Mouse (Mus musculus) gastrocnemius, postnatal 10 days (tissue): Measurements from ENCODE around the gene Furin. TPM values are rescaled to one million over a fixed set of nuclear protein-coding genes. Genes with fewer than 3 reads are reported as not detected.

Experiments used
- DNase-seq: peaks from one replicate; pipeline ENCODE4 v3.0.0; 2021; ENCODE audit warnings: mixed read lengths
- long read RNA-seq, 2 experiments: library from polyadenylated mRNA; stranded (forward); transcript quantifications; one replicate each; pipeline ENCODE4 v2.0.0; 2021
- total RNA-seq, 2 experiments: library from RNA; stranded (reverse); gene quantifications; 2 replicates each; pipeline ENCODE4 v1.2.3; 2021

The Furin gene
- total RNA-seq = 10 to 100 TPM; 63.1 to 68.1 TPM
- long read RNA-seq, experiment 1, full-length matches to known transcripts = 27 of 41 reads
- long read RNA-seq, experiment 1, partial matches to known transcripts = 7 of 41 reads
- long read RNA-seq, experiment 1, other reads (novel, unspliced or antisense) = 7 of 41 reads
- long read RNA-seq, experiment 2, full-length matches to known transcripts = 24 of 33 reads
- long read RNA-seq, experiment 2, partial matches to known transcripts = 3 of 33 reads
- long read RNA-seq, experiment 2, other reads (novel, unspliced or antisense) = 6 of 33 reads

DNA sequence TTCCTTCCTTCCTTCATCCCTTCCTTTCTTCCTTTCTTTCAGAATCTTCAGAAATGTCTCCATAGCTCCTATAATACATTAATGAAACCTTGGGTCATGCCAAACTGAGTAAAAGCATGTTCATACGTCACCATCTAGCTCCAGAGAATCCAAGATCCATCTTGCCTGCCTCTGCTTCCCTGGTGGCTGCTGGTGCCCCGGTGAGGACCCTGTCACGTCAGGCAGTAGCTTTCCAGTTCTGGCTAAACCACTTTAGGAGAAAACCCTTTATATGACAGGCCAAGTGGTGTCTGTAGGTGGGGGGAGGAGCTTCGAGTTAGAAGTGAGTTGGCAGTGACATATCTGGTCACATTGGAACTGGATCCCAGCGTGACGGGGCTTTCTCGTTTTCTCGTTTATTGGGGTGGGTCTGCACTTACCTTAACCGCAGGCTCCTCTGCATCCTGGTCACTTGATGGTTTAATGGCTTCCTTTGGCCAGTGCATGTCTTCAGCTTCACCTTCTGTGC, at the start of gene Furin:
TSS of gene Furin (minus strand) at position 249 of the 508 bp plus-strand sequence.
- no peak for DNase-seq

DNA sequence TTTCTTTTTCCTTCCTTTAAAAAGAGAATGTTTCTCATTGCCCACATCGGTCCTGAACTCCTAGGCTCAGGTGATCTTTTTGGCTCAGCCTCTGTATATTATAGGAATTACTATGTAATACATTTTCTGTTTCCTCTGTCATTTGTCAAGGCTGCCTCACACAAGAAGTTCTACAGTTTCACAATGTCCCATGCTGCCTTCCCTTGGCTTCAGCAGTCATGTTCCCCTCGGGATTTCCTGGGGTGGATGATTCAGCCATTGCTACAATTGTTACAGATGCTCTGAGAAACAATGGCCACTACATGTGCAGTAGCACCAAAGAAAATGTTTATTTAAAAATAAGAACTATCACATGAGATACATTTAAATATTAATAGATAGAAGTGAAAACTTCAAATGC, 49.5 kb upstream of the Furin start:
- DNase-seq = no peak

GRCm38 (mm10) chr7:80453997-80454396, 48.8 kb upstream of the Furin start:
- DNase-seq = no peak

GRCm38 (mm10) chr7:80453121-80453520, 47.9 kb upstream of the Furin start:
- DNase-seq = no peak

- no peak for DNase-seq
Observed at GRCm38 (mm10) chr7:80452241-80452640, 47.0 kb upstream of the Furin start.

GRCm38 (mm10) chr7:80451550-80452232, 46.5 kb upstream of the Furin start:
- no peak for DNase-seq

- DNase-seq = no peak
Observed at GRCm38 (mm10) chr7:80450354-80450753, 45.1 kb upstream of the Furin start.

DNA sequence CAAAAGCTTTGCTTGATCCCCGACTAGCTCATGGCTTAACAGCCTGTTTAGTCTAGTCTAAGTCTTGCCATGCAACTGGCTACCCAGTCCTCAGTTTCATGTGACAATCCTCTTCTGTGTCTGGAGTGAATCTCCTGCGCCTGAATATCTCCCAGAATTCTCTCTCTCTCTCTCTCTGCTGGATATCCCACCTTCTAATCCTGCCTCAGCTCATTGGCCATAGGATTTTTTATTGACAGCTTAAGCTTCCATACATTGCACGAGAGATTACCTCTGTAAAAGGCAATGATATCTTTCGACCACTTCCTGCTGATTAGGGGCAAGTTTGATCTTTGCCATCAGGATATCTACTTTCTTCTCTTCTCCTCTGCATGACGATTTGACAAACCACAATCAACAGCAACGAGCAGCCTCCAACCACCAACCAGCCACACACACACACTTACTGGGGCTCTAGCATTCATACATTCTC, 44.4 kb upstream of the Furin start:
- no peak for DNase-seq

DNA sequence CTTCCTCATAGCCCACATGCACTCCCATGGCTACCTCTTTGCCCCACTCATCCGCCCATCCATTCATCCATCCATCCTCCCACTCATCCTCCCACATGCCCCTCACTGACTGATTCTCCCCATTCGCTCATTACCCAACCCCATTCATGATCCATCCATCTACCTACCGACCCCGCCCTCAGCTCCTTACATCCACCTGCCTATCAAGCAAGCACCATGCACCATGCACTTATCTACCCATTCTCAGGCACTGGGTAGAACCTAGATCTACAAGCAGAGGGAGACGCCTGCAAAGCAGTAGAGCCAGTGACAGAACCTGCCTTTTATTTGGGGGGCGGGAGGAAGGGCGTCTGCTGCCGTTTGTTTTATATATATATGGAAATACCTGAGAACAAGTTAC, 42.1 kb upstream of the Furin start:
- no peak for DNase-seq

DNA sequence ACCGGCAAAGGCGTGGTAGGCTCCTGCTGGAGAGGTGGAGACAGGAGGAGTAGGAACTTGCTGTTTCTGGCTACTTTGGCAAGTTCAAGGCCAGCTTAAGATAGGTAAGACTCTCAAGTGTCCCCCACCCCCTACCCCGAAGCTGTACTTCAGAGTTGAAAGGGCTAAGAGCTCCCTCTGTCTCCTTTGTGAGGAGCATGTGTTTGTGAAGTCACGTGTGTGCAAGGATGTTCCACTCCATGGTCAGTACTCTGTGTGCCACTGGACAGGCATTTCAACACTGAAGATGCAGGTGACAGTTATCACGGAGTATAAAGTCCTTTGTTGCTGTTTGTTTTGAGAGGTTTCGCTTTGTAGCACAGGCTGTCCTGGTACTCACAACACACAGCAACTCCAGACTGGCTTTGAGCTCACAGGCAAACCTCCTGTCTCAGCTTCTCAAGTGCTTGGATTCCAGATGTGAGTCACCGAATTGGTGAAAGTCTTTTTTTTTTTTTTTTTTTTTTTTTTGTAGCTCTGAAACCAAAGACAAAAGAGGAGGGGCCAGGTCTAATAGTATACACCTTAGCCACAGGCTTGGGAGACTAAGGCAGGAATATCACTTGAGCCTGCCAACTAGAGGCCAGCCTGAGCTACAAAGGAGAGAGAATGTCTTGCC, 41.1 kb upstream of the Furin start:
- no peak for DNase-seq

- DNase-seq = peak; percentile 45
Observed at GRCm38 (mm10) chr7:80445492-80445891, 40.3 kb upstream of the Furin start.

DNA sequence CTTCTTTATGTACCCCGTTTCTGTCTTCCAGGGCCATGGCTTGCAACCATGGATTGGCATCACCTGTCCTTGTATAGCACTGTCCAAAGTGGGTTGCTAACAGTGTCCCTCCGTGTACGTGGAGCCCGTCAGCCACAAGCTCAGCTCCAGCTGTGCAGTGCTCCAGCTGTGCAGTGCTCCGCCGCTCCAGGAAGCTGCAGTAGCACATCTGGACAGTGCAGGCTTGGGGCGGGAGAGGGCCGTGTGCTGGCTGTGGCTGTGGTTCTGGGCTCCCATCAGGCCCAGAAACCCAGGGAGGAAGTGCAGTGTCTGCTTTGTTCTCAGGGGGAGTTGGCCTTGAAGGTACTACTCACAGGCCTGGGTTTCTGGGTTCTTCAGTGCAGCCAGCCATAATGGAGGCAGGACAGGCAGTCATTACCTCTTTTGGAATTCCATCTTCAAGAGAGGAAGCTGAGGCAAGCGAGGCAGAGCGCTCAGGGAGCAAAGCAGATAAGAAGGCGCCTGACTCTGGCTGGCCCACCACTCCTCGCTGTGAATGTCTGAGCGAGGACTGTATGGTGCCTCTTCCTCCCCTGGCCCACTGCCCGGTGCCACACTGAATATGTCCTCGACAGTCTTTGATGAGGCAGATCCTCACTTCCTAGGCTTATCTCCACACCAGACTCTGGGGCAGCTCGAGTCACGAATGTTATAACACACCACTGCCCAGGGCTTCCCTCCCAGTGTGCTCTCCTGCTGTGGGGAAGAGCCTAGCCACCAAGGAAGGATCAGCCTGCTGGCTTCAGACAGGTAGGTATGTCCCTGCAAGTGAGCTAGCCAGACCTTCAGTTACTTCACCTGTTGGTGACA, 39.4 kb upstream of the Furin start:
- DNase-seq = no peak

- no peak for DNase-seq
Observed at GRCm38 (mm10) chr7:80443124-80443523, 37.9 kb upstream of the Furin start.

DNA sequence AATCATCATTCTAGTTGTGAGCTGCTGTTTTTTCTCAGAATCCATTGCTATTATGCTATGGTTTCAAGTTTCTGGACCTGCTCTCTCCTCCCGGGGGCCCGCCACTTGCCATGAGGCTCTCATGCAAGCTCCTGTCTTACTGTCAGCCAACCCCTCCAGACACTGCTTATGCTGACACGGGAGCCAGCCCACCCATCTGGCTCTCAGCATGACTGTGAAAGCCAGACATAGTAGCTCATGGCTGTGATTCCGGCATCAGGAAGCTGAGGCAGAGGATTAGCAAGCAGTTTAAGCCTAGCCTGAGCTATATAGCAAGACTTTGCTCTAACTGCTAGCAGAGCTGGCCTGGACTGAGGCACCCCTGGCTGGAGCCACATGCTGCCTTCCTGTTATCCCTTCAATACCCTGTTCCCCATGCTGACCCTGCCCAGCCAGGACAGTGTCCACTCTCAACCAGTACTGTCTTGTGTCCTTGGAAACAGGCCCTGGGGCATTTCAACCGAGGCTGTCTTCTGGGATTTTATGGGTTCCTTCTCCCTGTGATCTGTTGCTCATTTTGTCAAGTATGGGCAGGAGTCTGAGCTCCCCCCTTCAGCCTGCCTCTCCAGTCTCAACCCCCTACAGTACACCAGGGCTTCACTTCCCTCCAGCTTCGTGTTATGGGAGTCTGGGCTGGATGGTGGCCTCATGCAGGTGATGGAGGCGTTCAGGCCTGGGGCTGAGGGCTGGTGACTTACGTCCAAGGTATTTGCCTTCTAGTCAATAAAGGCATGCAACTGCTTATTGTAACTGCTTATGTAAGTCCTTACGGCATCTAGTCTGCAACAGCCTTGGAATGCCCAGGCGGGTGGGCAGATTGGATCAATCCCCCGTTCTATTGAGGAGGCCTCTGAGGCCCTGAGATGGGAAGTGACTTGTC, 37.0 kb upstream of the Furin start:
- no peak for DNase-seq

- no peak for DNase-seq
Observed at GRCm38 (mm10) chr7:80440685-80441084, 35.4 kb upstream of the Furin start.

- peak; percentile 62 for DNase-seq
Observed at GRCm38 (mm10) chr7:80439789-80440488, 34.7 kb upstream of the Furin start.

GRCm38 (mm10) chr7:80439032-80439760, 34.0 kb upstream of the Furin start:
- DNase-seq = no peak

DNA sequence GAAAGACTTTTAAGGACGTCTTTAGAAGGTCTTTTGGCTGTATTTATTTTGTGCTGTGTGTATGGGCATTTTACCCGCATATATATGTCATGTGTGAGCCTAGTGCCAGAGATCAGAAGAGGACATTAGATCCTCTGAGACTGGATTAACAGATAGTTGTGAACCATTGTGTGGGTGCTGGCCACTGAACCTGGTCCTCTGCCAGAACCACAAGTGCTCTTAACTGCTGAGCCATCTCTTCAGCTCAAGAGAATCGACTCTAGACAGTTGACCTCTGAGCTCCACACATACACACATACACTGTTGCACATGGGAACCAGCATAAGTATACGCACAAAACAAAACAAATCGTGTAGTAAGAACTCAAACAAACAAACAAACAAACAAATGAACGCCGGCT, 31.3 kb upstream of the Furin start:
- no peak for DNase-seq

GRCm38 (mm10) chr7:80435594-80435993, 30.4 kb upstream of the Furin start:
- no peak for DNase-seq

DNA sequence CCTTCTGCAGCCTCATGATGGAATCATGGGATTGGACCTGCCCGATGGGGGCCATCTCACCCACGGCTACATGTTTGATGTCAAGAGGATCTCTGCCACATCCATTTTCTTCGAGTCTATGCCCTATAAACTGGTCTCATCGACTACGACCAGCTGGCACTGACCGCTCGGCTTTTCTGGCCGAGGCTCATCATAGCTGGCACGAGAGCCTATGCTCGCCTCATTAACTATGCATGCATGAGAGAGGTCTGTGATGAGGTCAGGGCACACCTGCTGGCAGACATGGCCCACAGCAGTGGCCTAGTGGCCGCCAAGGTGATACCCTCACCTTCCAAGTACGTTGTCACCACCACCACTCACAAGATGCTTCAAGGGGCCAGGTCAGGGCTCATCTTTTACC, 24.4 kb upstream of the Furin start:
- DNase-seq = no peak
